Mouse (Mus musculus) liver, embryonic 14 days (tissue): ENCODE results near the gene Mrpl16. TPM values are rescaled to one million over a fixed set of nuclear protein-coding genes. Genes with fewer than 3 reads are reported as not detected.

Experiments used
- polyA plus RNA-seq: library from polyadenylated mRNA; depleted of rRNA; stranded (reverse); fragments of >200 nt; gene quantifications from 2 replicates; pipeline ENCODE4 v1.2.3, GENCODE M21; 2012; rRNA removed

The Mrpl16 gene
- polyA plus RNA-seq = 30.4 and 31.5 TPM in 2 replicates

DNA sequence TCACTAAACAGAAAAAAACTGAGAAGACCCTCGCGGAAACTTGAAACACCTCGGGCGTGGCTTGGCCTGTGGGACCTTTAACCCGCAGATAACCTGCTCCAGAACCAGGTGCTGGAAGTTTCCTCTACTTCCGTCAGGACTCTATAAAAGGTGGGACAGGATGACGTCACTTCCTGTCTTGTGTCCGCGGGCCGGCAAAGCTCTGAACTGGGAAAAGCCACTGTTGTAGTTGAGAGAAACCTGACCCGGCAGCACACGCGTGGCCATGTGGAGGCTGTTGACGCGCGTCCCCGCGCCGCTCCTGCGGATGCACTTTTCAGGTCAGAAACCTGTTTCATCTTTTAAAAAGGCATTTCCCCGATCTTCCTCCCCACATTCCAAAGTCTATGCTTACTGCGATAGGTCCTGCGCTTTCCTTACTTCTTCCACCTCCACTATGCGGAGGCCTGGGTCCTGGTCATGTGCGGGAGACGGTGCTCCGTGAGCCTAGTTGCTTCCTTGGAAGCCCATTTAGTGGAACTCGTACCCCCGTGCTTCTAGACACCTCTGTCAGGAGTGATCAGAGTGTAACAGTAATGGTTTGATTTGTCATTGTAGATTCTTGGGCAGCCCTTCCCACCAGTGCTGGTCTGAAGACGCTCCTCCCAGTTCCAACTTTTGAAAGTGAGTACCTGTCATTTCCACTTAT is at the start of gene Mrpl16:
Mrpl16 (plus strand) TSS at position 187 of the 688 bp plus-strand sequence.

DNA sequence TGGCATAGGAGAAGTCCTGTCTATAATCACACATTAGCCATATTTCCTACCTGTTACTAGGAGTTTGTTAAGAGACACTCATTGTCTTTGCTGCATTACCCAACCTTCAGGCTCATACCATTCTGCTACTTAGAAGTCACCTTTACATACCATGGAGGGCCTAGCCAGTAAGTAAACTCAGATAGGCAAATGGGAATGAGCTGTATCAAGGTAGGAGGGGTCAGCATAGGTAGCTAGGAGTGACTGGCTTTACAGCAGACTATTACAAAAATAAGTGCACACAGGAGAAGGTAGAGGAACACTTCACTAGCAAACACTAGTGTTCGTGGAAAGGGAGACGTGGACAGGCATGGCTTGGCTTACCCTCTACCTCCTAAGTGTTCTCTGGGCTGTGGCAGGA is 22.9 kb upstream of the Mrpl16 start, which contains the start of gene Gif:
Gif (plus strand) TSS at position 257 of the 400 bp plus-strand sequence.

DNA sequence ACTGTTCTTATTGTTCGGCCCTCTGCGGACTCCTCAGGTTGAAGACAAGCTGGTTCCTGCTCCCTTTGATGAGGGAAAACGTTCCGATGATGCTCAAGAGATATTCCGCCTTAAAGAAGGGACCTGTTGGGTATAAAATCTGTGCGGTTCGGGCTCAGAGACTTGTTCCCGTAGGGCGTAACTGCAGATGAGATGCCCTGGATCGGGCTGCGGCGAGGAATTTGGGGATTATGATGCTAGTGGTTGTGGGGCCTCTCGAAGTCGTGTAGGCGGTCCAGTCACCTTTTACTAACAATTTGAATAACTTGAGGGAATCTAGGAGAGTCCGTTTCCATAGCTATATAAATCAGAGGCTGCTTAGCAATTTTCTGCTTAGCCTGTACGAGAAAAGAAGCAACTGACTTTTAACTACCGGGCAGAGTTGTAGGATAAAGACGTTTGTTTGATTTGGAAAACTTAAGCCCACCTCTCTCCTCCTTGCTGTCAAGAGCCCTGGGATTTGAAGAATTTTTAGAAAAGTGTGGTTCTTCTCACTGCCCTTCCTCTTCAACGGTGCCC is 49.0 kb downstream of the Mrpl16 start, which contains the start of gene Stx3:
Stx3 (minus strand) TSS at position 261 of the 558 bp plus-strand sequence.

Other genes starting within 250 kb of the Mrpl16 start
- gene Ms4a4d, start 233.6 kb upstream of the Mrpl16 start, polyA plus RNA-seq = 0.08 and 0.09 TPM in 2 replicates
- 2.1 and 2.8 TPM in 2 replicates for gene Ms4a6d, start 165.5 kb upstream of the Mrpl16 start, polyA plus RNA-seq
- gene Ms4a2, start 146.7 kb upstream of the Mrpl16 start, polyA plus RNA-seq = 0.63 and 0.89 TPM in 2 replicates
- gene Ms4a3, start 129.5 kb upstream of the Mrpl16 start, polyA plus RNA-seq = 11.5 and 18.1 TPM in 2 replicates
- gene Oosp2, start 109.8 kb upstream of the Mrpl16 start, polyA plus RNA-seq = 0.07 and 0.08 TPM in 2 replicates
- 0.07 and 0.09 TPM in 2 replicates for gene Oosp1, start 79.2 kb upstream of the Mrpl16 start, polyA plus RNA-seq
- gene Oosp3, start 73.3 kb upstream of the Mrpl16 start, polyA plus RNA-seq = not detected in 2 replicates
- 0.02 and 0.03 TPM in 2 replicates for gene Gif, start 22.8 kb upstream of the Mrpl16 start, polyA plus RNA-seq
- gene Stx3, start 49.0 kb downstream of the Mrpl16 start, polyA plus RNA-seq = 0.71 and 0.75 TPM in 2 replicates
- gene Olfr1417, start 68.8 kb downstream of the Mrpl16 start, polyA plus RNA-seq = not detected in 2 replicates
- gene Olfr1418, start 90.7 kb downstream of the Mrpl16 start, polyA plus RNA-seq = not detected in 2 replicates
- gene Olfr1419, start 104.7 kb downstream of the Mrpl16 start, polyA plus RNA-seq = not detected in 2 replicates
- not detected in 2 replicates for gene Olfr1420, start 116.2 kb downstream of the Mrpl16 start, polyA plus RNA-seq
- gene Patl1, start 142.0 kb downstream of the Mrpl16 start, polyA plus RNA-seq = 6.5 and 9.5 TPM in 2 replicates
- gene Osbp, start 195.6 kb downstream of the Mrpl16 start, polyA plus RNA-seq = 11.2 and 12.4 TPM in 2 replicates